Comparison of ENCODE assay signal across 33 mouse cellular contexts in genomic region chr3:115892341-115892740, GRCm38 (mm10). TPM values are rescaled to one million over a fixed set of nuclear protein-coding genes. Genes with fewer than 3 reads are reported as not detected.
DNase-seq lines count a peak whose midpoint lies in the region; ATAC-seq lines count a peak whose summit lies in the region.
"Had no signal": no experiment of that assay in that cellular context is flagged by ENCODE, and none has a peak within 500 bp of the region (broad histone marks: within the 10 kb centered on the region; RNA-seq: fewer than 3 reads in every experiment).

No protein-coding gene starts in this region.

- 0 out of 2 replicates have a peak, but pooled peaks have one; percentile 6 for ATAC-seq in hindbrain, embryonic 11.5 days (ENCODE audit: low FRiP score)
- ATAC-seq in hindbrain, embryonic 14.5 days (ENCODE audit: low FRiP score), result no peak
- ATAC-seq in neural tube, embryonic 12.5 days (ENCODE audit: low FRiP score, low read depth), result 0 out of 2 replicates have a peak, but pooled peaks have one; percentile 5
- 0 out of 2 replicates have a peak, but pooled peaks have one; percentile 13 for ATAC-seq in megakaryocyte progenitor cell, adult 5-6 weeks (replicated peaks; ENCODE audit: poor library complexity)
- ATAC-seq: activated CD4-positive, CD25-positive, alpha-beta regulatory T cell, adult 4 months; forebrain, embryonic 13.5 days; forebrain, embryonic 16.5 days; hindbrain, postnatal 0 days; inflammation-experienced regulatory T-cells, adult 6 months; intestine, embryonic 16.5 days had no signal

- no peak overlapping the region for H3K4me3 ChIP-seq in hindbrain, embryonic 11.5 days (ENCODE audit: low read depth, low read length)
- no peak overlapping the region for H3K4me3 ChIP-seq in hindbrain, embryonic 14.5 days (replicated peaks; ENCODE audit: low read length)
- no peak overlapping the region for H3K4me3 ChIP-seq in neural tube, embryonic 12.5 days
- H3K4me3 ChIP-seq: embryonic facial prominence, embryonic 13.5 days; forebrain, embryonic 10.5 days; forebrain, embryonic 13.5 days; gastrocnemius, adult 2 months; heart, embryonic 12.5 days; heart, embryonic 15.5 days; hindbrain, embryonic 10.5 days had no signal

- DNase-seq in hindbrain, embryonic 11.5 days (ENCODE audit: low spot score), result no peak
- DNase-seq in hindbrain, embryonic 14.5 days (ENCODE audit: low spot score), result no peak
- no peak for DNase-seq in neural tube, embryonic 10.5 days (ENCODE audit: extremely low spot score, low spot score)
- DNase-seq in retina, postnatal 1 day, result peak; percentile 72
- no peak for DNase-seq in layer of hippocampus, adult 11-12 months (ENCODE audit: low spot score)
- DNase-seq in gastrocnemius, adult 18-20 months (ENCODE audit: low spot score), result no peak
- DNase-seq: adrenal gland, postnatal 10 days; adrenal gland, postnatal 36 days; B cell, adult 2 months; cerebellum, adult 11 months; cerebellum, adult 2 months; cerebellum, adult 9-11 months; cerebellum, postnatal 25 days; gastrocnemius, adult 2 months; gastrocnemius, postnatal 25 days; heart, adult 18-20 months; heart, postnatal 10 days; heart, postnatal 36 days had no signal

- H3K27me3 ChIP-seq in hindbrain, embryonic 11.5 days (ENCODE audit: control insufficient read depth, insufficient read depth, low read length), result no peaks in the 10 kb centered on the region
- H3K27me3 ChIP-seq in hindbrain, embryonic 14.5 days (ENCODE audit: control insufficient read depth, insufficient read depth, low read length), result no peaks in the 10 kb centered on the region
- H3K27me3 ChIP-seq in neural tube, embryonic 12.5 days (replicated peaks), result no peaks in the 10 kb centered on the region
- H3K27me3 ChIP-seq: CH12.LX; embryonic facial prominence, embryonic 13.5 days; forebrain, embryonic 13.5 days; heart, embryonic 12.5 days; heart, embryonic 15.5 days had no signal

- no peak overlapping the region for H3K9ac ChIP-seq in hindbrain, embryonic 11.5 days (ENCODE audit: low read depth, low read length)
- H3K9ac ChIP-seq in hindbrain, embryonic 14.5 days, result no peak overlapping the region
- H3K9ac ChIP-seq in neural tube, embryonic 12.5 days, result no peak overlapping the region
- H3K9ac ChIP-seq: embryonic facial prominence, embryonic 13.5 days; forebrain, embryonic 13.5 days; heart, embryonic 12.5 days; heart, embryonic 15.5 days had no signal

- H3K9me3 ChIP-seq in hindbrain, embryonic 11.5 days (ENCODE audit: control insufficient read depth, low read length), result no peaks in the 10 kb centered on the region
- H3K9me3 ChIP-seq in hindbrain, embryonic 14.5 days (ENCODE audit: control insufficient read depth, low read length), result no peaks in the 10 kb centered on the region
- H3K9me3 ChIP-seq in neural tube, embryonic 12.5 days, result no peaks in the 10 kb centered on the region
- H3K9me3 ChIP-seq: embryonic facial prominence, embryonic 13.5 days; forebrain, embryonic 10.5 days; forebrain, embryonic 13.5 days; G1E; heart, embryonic 12.5 days; heart, embryonic 15.5 days; hindbrain, embryonic 10.5 days had no signal

- 81% methylated on average over 4 of the region's 4 CpGs for WGBS in hindbrain, embryonic 11.5 days
- WGBS in hindbrain, embryonic 14.5 days, result 53% methylated on average over 4 of the region's 4 CpGs
- 60% methylated on average over 4 of the region's 4 CpGs for WGBS in neural tube, embryonic 12.5 days

- H3K4me2 ChIP-seq in hindbrain, embryonic 11.5 days (replicated peaks; ENCODE audit: low read depth, low read length), result no peak overlapping the region
- H3K4me2 ChIP-seq in hindbrain, embryonic 14.5 days (replicated peaks), result no peak overlapping the region
- H3K4me2 ChIP-seq in neural tube, embryonic 12.5 days (replicated peaks), result no peak overlapping the region
- H3K4me2 ChIP-seq: embryonic facial prominence, embryonic 13.5 days; forebrain, embryonic 13.5 days; heart, embryonic 12.5 days; heart, embryonic 15.5 days had no signal

- H3K4me1 ChIP-seq in hindbrain, embryonic 11.5 days (replicated peaks; ENCODE audit: control insufficient read depth, insufficient read depth, low read length), result no peaks in the 10 kb centered on the region
- H3K4me1 ChIP-seq in hindbrain, embryonic 14.5 days (replicated peaks; ENCODE audit: control insufficient read depth, insufficient read depth, low read length), result peaks cover 8% of the 10 kb centered on the region; the same call in 1 of the 2 replicates
- peaks cover 3% of the 10 kb centered on the region; the same call in 1 of the 2 replicates for H3K4me1 ChIP-seq in neural tube, embryonic 12.5 days
- H3K4me1 ChIP-seq: heart, embryonic 12.5 days had no signal

- no peaks in the 10 kb centered on the region for H3K36me3 ChIP-seq in hindbrain, embryonic 11.5 days (ENCODE audit: control insufficient read depth, insufficient read depth, low read length)
- H3K36me3 ChIP-seq in hindbrain, embryonic 14.5 days (replicated peaks; ENCODE audit: control insufficient read depth, insufficient read depth), result peaks cover 11% of the 10 kb centered on the region; the same call in 1 of the 2 replicates
- H3K36me3 ChIP-seq in neural tube, embryonic 12.5 days, result peaks cover 5% of the 10 kb centered on the region; the same call in 1 of the 2 replicates

- H3K27ac ChIP-seq in hindbrain, embryonic 11.5 days (ENCODE audit: low read depth, low read length), result no peak overlapping the region
- no peak overlapping the region for H3K27ac ChIP-seq in hindbrain, embryonic 14.5 days
- H3K27ac ChIP-seq in neural tube, embryonic 12.5 days, result no peak overlapping the region
- H3K27ac ChIP-seq: embryonic facial prominence, embryonic 13.5 days; forebrain, embryonic 10.5 days; forebrain, embryonic 13.5 days; gastrocnemius, adult 2 months; heart, embryonic 15.5 days; hindbrain, embryonic 10.5 days; hindbrain, postnatal 0 days had no signal

RNA-seq across cellular contexts. Expression of gene Dph5, which starts 4.7 kb away (rescaled TPM):
- polyA plus RNA-seq in hindbrain, embryonic 11.5 days (2014; fragmentation: Nextera tagmentation; extraction: Ambion mirVana), result 28.3 and 28.5 TPM in 2 replicates
- 24.5 and 25.0 TPM in 2 replicates for polyA plus RNA-seq in hindbrain, embryonic 14.5 days (2014; fragmentation: Nextera tagmentation; extraction: Ambion mirVana)
- polyA plus RNA-seq in neural tube, embryonic 12.5 days (2016; fragmentation: Nextera tagmentation; extraction: Ambion mirVana), result 28.0 and 28.9 TPM in 2 replicates
- total RNA-seq in megakaryocyte progenitor cell, adult 5-6 weeks (2015), result 34.0 and 51.8 TPM in 2 replicates
- 60.9 and 69.0 TPM in 2 replicates for total RNA-seq in megakaryocyte progenitor cell, adult 5-6 weeks (2017)
- total RNA-seq in gastrocnemius, adult 18-20 months (2021), result 1 to 10 TPM; 4.5 to 5.5 TPM
